Mouse (Mus musculus) spleen, postnatal 14 days (tissue): Measurements from ENCODE around the gene Lmntd1.

Experiments
- DNase-seq, 2 experiments: peaks; one replicate each; pipeline ENCODE4 v3.0.0; 2021 to 2022; ENCODE audit warnings: low spot score in 2 of 2

The Lmntd1 gene

DNA sequence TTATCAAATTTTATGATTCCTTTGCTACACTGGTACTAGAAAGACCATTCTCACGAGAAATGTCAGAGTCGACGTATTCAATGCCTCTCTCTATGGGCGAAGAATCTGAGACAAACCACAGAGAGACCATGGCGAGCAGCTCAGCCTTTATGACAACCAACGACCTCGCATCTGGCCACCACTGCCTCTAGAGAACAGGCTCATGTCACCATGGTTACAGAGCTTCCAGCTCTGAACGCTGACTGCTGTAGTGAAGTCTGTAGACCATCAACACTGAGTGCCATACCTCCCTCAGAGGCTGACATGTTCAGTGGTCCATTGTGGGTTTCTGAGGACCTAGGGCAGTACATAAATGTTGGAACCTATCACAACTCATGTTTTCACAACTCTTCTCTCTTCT lies 180.2 kb downstream of the Lmntd1 start:
- DNase-seq = no peak

GRCm38 (mm10) chr6:145432711-145433708 lies 181.1 kb downstream of the Lmntd1 start:
- DNase-seq = peak in 1 of 2 experiments; percentile 0

DNA sequence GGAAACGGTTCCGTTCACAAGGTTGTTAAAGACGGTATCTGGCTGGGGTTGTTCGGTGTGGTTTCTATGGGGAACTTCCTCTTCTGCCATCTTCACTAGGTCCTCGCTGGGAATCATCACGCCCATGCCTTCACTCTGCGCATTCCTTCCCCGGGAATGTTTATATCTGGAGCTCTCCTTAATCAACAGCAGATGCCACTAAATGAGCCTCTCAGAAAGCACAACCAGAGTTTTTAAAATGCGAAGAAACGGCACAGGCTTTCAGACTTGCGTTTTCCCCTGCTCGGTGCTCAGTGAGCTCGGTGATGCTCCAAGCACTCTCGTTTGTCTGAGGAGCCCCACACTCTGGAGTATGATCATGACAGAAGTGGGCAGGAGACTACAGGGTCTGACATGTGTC lies 182.4 kb downstream of the Lmntd1 start:
- DNase-seq = no peak

DNA sequence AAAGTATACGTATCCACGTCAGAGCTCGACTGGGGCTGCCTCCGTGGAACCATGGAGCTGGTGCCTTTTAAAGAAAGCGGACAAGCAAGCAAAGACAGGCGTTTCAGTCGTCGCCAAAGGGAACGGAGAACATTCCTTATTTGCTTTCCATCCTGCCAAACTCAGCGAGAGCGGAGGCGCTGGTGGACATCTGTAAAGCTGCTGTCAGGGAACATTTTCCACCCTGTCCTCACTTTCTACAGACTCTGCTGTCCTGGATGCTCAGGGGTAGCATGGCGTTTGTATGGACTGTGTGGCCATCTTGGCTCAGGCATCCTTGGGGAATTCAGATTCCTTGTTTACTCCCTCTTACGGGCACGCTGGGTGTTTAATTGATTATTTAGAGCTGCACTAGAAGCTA lies 186.7 kb downstream of the Lmntd1 start:
- no peak for DNase-seq

DNA sequence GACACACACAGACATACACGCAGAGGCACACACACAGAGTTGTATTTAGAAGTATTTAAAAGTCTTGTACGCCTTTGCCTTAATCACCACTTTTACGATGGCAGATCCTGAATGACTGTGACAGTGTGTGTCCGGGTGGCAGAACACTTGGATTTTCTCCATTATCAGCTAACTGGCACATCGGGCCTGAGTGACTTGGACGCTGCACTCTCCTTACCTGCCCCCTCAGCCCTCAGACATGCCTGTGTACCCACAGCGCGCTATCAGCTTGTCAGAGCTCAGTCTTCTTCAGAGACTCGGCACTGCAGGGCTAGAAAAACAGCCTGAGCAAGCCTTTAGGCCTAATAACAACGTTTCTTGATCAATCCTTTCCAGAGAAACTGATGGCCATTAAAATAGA lies 187.6 kb downstream of the Lmntd1 start:
- no peak for DNase-seq

- no peak for DNase-seq
Observed at GRCm38 (mm10) chr6:145424156-145424555, 190.0 kb downstream of the Lmntd1 start.

- DNase-seq = no peak
Observed at GRCm38 (mm10) chr6:145423484-145423883, 190.6 kb downstream of the Lmntd1 start.

DNA sequence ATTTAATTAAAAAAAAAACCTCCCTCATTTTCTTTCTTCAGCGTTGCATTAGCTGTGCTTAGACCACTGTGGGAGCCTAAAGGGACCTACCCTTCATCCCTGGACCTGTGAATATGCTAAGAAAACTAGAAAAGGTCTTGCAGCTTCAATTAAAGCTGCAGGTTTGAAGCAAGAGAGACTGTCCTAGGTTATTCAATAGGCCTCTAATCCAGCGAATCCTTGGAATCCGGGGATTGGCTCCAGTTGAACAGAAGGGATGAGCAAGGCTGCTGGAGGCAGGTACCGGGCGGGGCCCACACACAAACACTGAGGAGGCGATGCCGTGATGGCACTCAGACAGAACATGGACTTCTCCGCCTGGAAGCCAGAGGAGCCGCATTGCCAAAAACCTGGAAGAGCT lies 192.5 kb downstream of the Lmntd1 start:
- DNase-seq = no peak

- no peak for DNase-seq
Observed at GRCm38 (mm10) chr6:145420407-145420806, 193.7 kb downstream of the Lmntd1 start.

DNA sequence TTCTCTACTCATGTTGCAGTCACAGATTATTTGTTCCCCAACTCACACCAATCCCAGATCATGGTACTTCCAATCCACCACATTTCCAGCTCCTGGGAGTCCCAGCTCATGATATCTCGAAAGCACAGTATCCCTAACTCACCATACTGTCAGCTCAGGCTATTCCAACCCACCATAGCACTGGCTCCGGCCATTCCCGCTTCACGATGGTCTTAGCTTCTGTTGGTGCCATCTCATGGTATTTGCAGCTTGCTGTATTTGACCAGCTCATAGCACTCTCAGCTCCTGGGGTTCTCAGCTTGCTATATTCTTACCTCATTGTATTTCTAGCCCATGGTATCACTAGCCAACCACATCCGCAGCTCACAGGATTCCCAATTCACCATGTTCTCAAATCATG lies 195.3 kb downstream of the Lmntd1 start:
- DNase-seq = no peak

GRCm38 (mm10) chr6:145417720-145418440 lies 196.2 kb downstream of the Lmntd1 start:
- no peak for DNase-seq

GRCm38 (mm10) chr6:145417014-145417719 lies 197.0 kb downstream of the Lmntd1 start:
- peak in 1 of 2 experiments; percentile 45 for DNase-seq

- no peak for DNase-seq
Observed at GRCm38 (mm10) chr6:145404369-145405051, 209.6 kb downstream of the Lmntd1 start.

GRCm38 (mm10) chr6:145401140-145401539 lies 213.0 kb downstream of the Lmntd1 start:
- DNase-seq = no peak

GRCm38 (mm10) chr6:145397881-145398280 lies 216.2 kb downstream of the Lmntd1 start:
- DNase-seq = no peak

GRCm38 (mm10) chr6:145396534-145396933 lies 217.6 kb downstream of the Lmntd1 start:
- no peak for DNase-seq

GRCm38 (mm10) chr6:145390421-145390820 lies 223.7 kb downstream of the Lmntd1 start:
- no peak for DNase-seq

DNA sequence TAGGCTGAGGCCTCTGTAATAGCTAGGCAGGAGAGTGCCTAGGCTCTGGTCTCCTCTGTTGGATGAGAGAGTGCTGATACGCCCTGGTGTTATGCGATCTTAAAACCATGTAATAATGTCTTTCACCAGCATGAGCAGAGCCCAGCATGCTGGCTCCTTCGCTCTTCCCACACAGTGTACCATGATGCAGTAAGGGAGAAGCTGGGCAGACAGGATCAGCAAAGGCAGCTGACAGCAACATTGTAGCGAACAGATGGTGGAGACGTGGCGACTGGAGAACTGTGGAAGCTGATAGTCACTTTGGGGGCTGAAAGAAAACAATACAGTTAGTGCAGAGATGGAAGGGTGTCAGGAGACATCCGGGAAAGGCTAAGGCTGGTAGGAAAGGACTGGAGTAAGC lies 224.2 kb downstream of the Lmntd1 start:
- DNase-seq = no peak

DNA sequence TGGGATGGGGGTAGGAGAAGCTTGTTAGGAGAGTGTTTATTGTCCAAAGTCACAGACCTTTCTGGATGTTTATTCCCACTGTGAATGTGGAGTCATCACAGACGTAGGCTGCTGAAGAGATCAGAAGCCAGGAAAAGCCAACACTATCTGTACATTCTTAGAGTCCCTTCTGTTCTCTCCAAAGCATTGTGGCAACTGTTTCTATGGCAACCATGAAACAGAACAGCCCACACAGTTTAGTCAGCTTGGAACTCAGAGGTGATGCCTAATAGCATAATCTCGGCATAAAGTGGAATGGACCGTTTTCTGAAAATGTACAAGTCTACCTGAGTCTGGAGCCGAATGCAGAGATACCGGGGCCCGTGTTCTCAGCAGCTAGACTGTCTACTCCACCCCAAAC lies 226.7 kb downstream of the Lmntd1 start:
- DNase-seq = no peak

DNA sequence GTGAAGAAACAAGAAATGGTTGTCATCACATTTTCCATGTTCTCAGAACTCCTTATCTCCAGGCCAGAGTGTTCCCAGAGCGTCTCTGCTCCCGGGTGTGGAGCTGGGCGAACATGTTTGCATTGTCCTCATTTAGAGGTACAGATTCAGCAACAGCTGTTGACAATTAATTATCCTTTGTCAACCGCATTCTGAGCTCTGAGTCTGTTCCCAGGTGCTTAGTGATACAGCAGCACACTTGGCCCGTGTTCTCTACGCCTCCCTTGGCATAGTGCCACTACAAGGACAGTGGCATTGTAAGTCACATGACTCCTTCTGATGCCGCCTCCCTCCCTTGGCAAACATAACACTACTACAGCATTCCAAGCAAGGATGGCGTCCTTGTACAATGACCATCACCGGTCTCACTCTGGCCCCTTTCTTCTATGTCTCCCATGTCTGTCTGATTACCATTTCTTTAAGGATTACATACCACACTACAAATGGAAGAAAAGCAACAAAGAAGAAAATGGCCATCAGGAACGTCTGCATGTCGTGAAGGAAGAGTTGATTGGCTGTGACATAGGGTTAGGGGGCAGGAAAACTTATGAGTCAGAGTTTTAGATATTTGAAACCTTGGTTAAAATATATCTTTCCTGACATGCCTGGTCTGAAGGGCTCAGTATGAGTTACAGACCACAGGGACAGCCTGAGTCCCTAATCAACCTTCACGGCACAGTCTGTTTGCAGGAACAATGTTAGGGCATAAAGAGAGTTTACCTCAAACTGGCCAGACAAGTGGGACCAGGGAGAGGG lies 231.3 kb downstream of the Lmntd1 start:
- DNase-seq = no peak

DNA sequence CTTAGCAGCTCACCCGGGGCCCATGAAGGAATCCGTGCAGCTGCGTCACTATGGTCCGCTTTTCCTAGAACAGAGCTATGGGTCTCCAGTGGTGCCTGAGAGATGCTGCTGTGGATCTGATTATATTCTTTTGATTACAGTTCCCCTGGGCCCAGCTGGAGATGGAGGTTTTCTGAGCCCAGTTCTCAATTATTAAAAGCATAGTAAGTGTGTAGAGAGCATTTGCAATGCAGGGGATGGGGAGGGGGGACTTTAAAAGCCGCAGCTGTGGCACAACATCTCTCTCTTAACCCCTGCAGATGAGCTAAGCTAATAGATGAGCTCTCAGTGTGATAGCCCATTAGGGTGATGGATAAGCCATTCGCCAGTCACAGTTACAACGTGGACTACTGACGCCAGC lies 233.2 kb downstream of the Lmntd1 start:
- DNase-seq = no peak
